Mouse (Mus musculus): ENCODE results near the gene Rnf130.

The Rnf130 gene

GRCm38 (mm10) chr11:50007776-50008175, 17.4 kb upstream of the Rnf130 start:
- no peak for TF ChIP-seq GATA4 (IDR thresholded peaks at IDR 0.05; ENCODE audit: insufficient replicate concordance, low read length)

- no peak for TF ChIP-seq GATA4 (IDR thresholded peaks at IDR 0.05; ENCODE audit: insufficient replicate concordance, low read length)
Observed at GRCm38 (mm10) chr11:50008231-50008630, 16.9 kb upstream of the Rnf130 start.

GRCm38 (mm10) chr11:50013016-50013415, 12.1 kb upstream of the Rnf130 start:
- TF ChIP-seq GATA4 (IDR thresholded peaks at IDR 0.05; ENCODE audit: insufficient replicate concordance, low read length): no peak

- no peak for TF ChIP-seq GATA4 (IDR thresholded peaks at IDR 0.05; ENCODE audit: insufficient replicate concordance, low read length)
Observed at GRCm38 (mm10) chr11:50016503-50016902, 8.6 kb upstream of the Rnf130 start.

GRCm38 (mm10) chr11:50017511-50017910, 7.6 kb upstream of the Rnf130 start:
- TF ChIP-seq GATA4 (IDR thresholded peaks at IDR 0.05; ENCODE audit: insufficient replicate concordance, low read length): no peak

GRCm38 (mm10) chr11:50018848-50019247, 6.3 kb upstream of the Rnf130 start:
- TF ChIP-seq GATA4 (IDR thresholded peaks at IDR 0.05; ENCODE audit: insufficient replicate concordance, low read length): no peak

GRCm38 (mm10) chr11:50022085-50022484, 3.1 kb upstream of the Rnf130 start:
- no peak for TF ChIP-seq GATA4 (IDR thresholded peaks at IDR 0.05; ENCODE audit: insufficient replicate concordance, low read length)

GRCm38 (mm10) chr11:50024445-50024832, 707 bp upstream of the Rnf130 start:
- no peak for TF ChIP-seq GATA4 (IDR thresholded peaks at IDR 0.05; ENCODE audit: insufficient replicate concordance, low read length)

GRCm38 (mm10) chr11:50025721-50026520, 775 bp downstream of the Rnf130 start:
- TF ChIP-seq GATA4 (IDR thresholded peaks at IDR 0.05; ENCODE audit: insufficient replicate concordance, low read length): no peak

GRCm38 (mm10) chr11:50026521-50027090, 1.5 kb downstream of the Rnf130 start:
- TF ChIP-seq GATA4 (IDR thresholded peaks at IDR 0.05; ENCODE audit: insufficient replicate concordance, low read length): no peak

GRCm38 (mm10) chr11:50028416-50028815, 3.3 kb downstream of the Rnf130 start:
- no peak for TF ChIP-seq GATA4 (IDR thresholded peaks at IDR 0.05; ENCODE audit: insufficient replicate concordance, low read length)

- no peak for TF ChIP-seq GATA4 (IDR thresholded peaks at IDR 0.05; ENCODE audit: insufficient replicate concordance, low read length)
Observed at GRCm38 (mm10) chr11:50034155-50034554, 9.0 kb downstream of the Rnf130 start.

- TF ChIP-seq GATA4 (IDR thresholded peaks at IDR 0.05; ENCODE audit: insufficient replicate concordance, low read length): no peak
Observed at GRCm38 (mm10) chr11:50035726-50036125, 10.6 kb downstream of the Rnf130 start.

GRCm38 (mm10) chr11:50036781-50037460, 11.8 kb downstream of the Rnf130 start:
- no peak for TF ChIP-seq GATA4 (IDR thresholded peaks at IDR 0.05; ENCODE audit: insufficient replicate concordance, low read length)

- TF ChIP-seq GATA4 (IDR thresholded peaks at IDR 0.05; ENCODE audit: insufficient replicate concordance, low read length): no peak
Observed at GRCm38 (mm10) chr11:50038757-50039156, 13.6 kb downstream of the Rnf130 start.

GRCm38 (mm10) chr11:50041148-50041547, 16.0 kb downstream of the Rnf130 start:
- TF ChIP-seq GATA4 (IDR thresholded peaks at IDR 0.05; ENCODE audit: insufficient replicate concordance, low read length): no peak
